Mouse (Mus musculus): ENCODE results near the gene Anks1b. TPM values are rescaled to one million over a fixed set of nuclear protein-coding genes. Genes with fewer than 3 reads are reported as not detected.

The Anks1b gene
- total RNA-seq, 1 experiment from 2014 or later: not detected

GRCm38 (mm10) chr10:90467546-90467945 is 594.2 kb downstream of the Anks1b start:
- ATAC-seq (replicated peaks; ENCODE audit: insufficient number of reproducible peaks, low FRiP score, low TSS enrichment, poor library complexity, severe bottlenecking): no peak

DNA sequence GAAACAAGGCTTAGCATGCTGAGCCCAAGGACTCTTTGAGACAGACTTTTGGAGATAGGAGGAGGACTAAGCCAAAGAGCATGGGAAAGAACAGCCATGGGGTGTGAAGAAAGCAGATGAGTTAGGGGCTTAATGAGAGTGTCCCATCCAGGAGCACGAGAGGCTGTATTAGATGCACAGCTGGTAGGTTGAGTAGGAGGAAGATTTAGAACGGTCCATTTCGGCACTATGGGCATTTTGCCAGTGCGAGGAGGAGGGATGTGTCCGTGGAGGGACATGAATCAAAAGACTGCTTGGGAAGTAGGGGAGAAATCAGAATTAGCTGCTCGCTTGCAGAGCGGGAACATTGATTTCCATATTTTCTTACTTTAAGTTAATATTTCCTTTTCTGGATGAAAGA is 620.1 kb downstream of the Anks1b start:
- ATAC-seq (replicated peaks; ENCODE audit: insufficient number of reproducible peaks, low FRiP score, low TSS enrichment, poor library complexity, severe bottlenecking): no peak

DNA sequence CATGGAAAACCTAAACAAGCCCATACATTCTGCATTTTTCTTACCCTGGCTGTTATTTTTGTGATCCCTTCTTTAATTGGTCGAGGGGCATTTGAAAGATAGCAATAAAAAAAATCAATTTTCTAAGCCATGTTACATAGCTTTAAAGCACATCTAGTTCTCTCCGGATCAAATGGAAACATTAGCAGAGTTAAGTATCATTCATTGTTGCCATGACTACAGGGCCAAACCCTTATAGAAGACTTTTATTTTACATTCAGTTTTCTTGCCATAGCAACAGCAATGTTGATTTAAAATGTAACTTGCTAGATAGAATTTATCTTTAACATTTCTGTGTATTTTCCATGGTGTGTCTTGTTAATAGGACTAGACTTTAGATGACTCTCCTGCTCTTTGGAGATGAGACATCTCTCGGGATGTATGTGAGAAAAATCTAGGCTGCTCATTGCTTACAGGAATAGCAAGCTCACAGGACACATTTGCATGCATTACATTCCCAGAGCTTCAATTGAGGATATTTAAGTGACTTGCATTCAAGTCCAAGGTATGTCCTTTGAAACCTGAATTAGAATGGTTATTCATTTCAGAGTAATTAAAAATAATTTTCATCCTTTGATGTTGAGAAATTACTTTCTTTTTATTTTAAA is 620.8 kb downstream of the Anks1b start:
- ATAC-seq (replicated peaks; ENCODE audit: insufficient number of reproducible peaks, low FRiP score, low TSS enrichment, poor library complexity, severe bottlenecking): no peak

DNA sequence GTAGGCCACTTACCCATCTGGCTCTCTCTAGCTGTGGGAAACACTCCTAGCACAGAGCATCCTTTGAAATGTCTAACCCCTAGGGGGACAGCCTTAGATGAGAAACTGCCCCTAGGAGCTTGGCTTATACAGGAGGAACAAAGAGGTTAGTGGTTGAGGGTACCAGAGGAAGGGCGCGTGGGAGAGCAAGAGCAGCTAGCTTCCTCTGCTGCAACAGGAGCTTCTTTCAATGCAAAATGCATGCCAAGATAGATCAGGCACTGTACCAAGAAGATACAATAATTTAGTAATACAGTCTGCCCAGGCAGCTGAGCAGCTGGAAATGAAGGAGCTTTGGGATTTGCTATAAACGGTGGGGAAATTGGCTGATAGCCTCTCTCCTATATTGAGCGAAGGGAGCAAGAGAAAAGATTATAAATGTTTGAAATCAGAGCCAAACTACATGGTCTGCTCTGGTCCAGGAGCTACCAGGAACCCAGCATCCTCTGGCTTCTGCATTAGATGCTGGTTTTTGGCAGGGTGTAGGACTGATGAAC is 621.7 kb downstream of the Anks1b start:
- ATAC-seq (replicated peaks; ENCODE audit: insufficient number of reproducible peaks, low FRiP score, low TSS enrichment, poor library complexity, severe bottlenecking): no peak

- ATAC-seq (replicated peaks; ENCODE audit: insufficient number of reproducible peaks, low FRiP score, low TSS enrichment, poor library complexity, severe bottlenecking): no peak
Observed at GRCm38 (mm10) chr10:90507561-90507960, 634.3 kb downstream of the Anks1b start.

DNA sequence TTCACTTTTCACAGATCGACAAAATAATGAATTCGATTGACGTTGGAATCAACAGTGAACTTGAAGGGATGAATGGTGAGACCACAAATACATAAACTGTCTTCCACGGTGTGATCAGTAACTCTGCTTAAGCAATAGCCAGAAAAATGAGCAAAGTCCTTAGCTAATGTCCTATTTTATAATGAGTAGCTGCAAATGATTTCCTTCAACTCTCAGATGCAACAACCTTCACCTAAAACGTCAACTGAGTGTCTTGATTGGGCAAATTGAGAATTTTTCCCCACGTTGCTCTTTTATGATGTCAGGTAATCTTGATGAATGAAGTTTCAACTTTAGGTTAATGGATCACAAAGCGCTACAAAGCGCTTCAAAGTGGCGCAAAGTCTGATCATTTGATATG is 639.5 kb downstream of the Anks1b start:
- ATAC-seq (replicated peaks; ENCODE audit: insufficient number of reproducible peaks, low FRiP score, low TSS enrichment, poor library complexity, severe bottlenecking): no peak

- no peak for ATAC-seq (replicated peaks; ENCODE audit: insufficient number of reproducible peaks, low FRiP score, low TSS enrichment, poor library complexity, severe bottlenecking)
Observed at GRCm38 (mm10) chr10:90531813-90532212, 658.5 kb downstream of the Anks1b start.

DNA sequence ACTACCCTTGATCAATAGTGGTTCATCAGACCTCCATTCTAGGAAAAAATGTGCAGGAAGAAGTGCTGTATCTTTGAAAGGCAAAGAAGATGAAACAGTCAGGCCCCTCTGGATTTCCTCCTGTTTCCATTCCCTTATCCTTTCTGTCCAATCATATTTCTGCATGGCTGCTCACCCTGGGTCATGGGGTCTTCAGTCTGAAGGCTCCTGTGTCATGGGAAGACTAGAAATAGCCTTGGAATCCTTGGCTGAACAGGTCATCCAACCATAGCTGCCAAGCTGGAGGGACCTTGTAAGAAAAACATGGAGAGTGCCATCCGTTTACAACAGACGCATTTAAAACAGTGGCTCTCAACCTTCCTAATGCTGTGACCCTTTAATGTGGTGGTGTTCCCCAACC is 662.1 kb downstream of the Anks1b start:
- ATAC-seq (replicated peaks; ENCODE audit: insufficient number of reproducible peaks, low FRiP score, low TSS enrichment, poor library complexity, severe bottlenecking): no peak

GRCm38 (mm10) chr10:90546635-90547034 is 673.3 kb downstream of the Anks1b start:
- no peak for ATAC-seq (replicated peaks; ENCODE audit: insufficient number of reproducible peaks, low FRiP score, low TSS enrichment, poor library complexity, severe bottlenecking)

GRCm38 (mm10) chr10:90562906-90563305 is 689.6 kb downstream of the Anks1b start:
- no peak for ATAC-seq (replicated peaks; ENCODE audit: insufficient number of reproducible peaks, low FRiP score, low TSS enrichment, poor library complexity, severe bottlenecking)

DNA sequence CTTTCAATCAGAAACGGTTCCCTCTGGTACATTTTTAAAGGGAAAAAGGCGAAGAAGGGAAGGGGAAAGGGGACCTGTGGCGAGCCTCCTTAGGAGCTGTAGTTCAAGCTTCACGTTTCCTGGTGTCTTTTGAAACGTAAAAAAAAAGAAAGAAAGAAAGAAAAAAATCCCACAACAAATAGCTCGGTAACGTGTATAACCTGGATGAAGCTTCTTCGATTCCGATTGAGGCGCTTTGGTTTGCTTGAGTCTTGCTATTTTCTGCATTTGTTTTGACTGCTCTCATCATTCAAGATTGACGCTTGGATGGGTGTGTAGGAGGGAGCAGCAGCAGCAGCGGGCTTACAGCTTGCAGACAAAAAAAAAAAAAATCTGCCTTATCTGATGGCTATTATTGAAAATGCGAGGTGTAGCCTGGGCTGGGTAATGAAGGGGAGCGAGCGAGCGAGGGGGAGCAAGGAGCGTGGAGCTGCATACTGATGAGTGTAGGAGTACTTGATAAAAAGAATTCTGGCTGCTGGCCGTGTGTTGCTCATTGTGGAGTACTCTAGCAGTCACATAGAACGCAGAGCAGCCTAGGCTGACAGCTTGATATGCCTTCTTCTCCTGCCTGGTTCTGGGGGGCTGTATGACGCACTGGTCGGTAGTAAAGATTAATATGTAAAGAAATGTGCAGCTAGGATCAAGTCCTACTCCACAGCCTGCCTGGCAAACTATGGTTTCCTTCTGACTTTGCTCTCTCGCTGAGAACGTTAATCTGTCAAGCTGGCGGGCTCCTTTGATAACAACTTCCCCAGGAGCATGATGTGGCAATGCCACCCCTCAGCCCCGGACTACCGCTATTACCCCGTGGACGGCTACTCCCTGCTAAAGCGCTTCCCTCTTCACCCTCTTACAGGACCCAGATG is 703.1 kb downstream of the Anks1b start:
- no peak for ATAC-seq (replicated peaks; ENCODE audit: insufficient number of reproducible peaks, low FRiP score, low TSS enrichment, poor library complexity, severe bottlenecking)

- no peak for ATAC-seq (replicated peaks; ENCODE audit: insufficient number of reproducible peaks, low FRiP score, low TSS enrichment, poor library complexity, severe bottlenecking)
Observed at GRCm38 (mm10) chr10:90577099-90577461, 703.8 kb downstream of the Anks1b start.

DNA sequence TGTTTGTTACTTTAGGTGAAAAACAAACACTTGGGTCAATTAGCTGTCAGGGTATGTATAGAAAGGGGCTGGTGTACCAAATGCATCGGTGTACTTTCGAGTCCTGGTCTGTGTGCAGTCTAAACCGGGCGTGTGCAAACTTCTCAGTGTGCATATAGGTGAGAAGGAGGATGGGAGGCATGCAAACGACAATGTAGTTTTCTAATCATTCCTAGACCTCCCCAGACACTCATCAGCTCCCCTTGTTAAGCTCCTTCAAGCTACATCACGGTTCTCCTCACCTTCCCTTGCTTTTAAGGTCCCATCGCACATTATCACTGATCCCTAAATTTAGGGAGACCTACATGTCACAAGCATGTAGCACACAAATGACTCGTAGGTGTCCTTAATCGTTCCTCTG is 704.5 kb downstream of the Anks1b start:
- ATAC-seq (replicated peaks; ENCODE audit: insufficient number of reproducible peaks, low FRiP score, low TSS enrichment, poor library complexity, severe bottlenecking): no peak

DNA sequence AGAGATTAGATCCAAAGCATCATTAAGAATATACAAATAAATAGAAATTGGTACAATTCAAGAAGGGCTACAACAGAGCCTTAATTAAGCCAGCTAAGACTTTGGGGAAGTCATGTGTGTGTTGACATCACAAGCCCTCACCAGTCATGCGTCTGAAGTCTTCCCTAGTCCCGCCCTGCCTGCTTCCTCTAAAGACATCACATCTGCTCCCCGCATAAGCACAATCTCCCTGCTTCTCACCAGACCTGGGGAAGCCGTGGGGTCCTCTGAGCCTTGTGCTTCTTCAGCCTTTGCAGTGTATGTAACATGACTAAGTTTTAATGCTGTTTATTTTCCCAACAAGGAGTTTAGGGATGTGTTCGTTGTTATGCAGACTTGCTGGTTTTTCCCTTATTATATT is 706.7 kb downstream of the Anks1b start:
- no peak for ATAC-seq (replicated peaks; ENCODE audit: insufficient number of reproducible peaks, low FRiP score, low TSS enrichment, poor library complexity, severe bottlenecking)

- ATAC-seq (replicated peaks; ENCODE audit: insufficient number of reproducible peaks, low FRiP score, low TSS enrichment, poor library complexity, severe bottlenecking): no peak
Observed at GRCm38 (mm10) chr10:90584052-90584451, 710.7 kb downstream of the Anks1b start.

- ATAC-seq (replicated peaks; ENCODE audit: insufficient number of reproducible peaks, low FRiP score, low TSS enrichment, poor library complexity, severe bottlenecking): no peak
Observed at GRCm38 (mm10) chr10:90596142-90596541, 722.8 kb downstream of the Anks1b start.

DNA sequence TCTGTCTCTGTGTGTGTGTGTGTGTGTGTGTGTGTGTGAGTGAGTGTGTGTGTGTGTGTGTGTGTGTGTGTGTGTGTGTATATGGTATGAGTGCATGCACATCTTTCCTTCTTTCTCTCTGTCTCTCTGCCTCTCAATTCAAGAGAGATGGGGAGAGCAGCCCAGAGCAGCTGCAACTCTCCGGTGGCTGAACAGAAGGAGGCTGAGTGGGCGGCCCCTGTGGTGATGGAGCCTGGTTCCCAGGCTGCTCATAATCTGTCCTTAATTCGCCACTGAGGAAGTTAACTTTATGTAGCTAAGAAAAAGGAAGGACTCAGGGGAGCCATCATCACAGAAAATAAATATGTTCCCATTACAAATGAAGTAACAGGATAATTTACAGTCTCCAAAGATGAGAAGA is 723.3 kb downstream of the Anks1b start:
- no peak for ATAC-seq (replicated peaks; ENCODE audit: insufficient number of reproducible peaks, low FRiP score, low TSS enrichment, poor library complexity, severe bottlenecking)

GRCm38 (mm10) chr10:90599149-90599548 is 725.8 kb downstream of the Anks1b start:
- ATAC-seq (replicated peaks; ENCODE audit: insufficient number of reproducible peaks, low FRiP score, low TSS enrichment, poor library complexity, severe bottlenecking): no peak

GRCm38 (mm10) chr10:90599726-90600531 is 726.6 kb downstream of the Anks1b start:
- no peak for ATAC-seq (replicated peaks; ENCODE audit: insufficient number of reproducible peaks, low FRiP score, low TSS enrichment, poor library complexity, severe bottlenecking)
